Mouse (Mus musculus) E14TG2a.4 (cell line): ENCODE data around the gene E330021D16Rik.

Source experiments
- CTCF ChIP-seq: conservative IDR thresholded peaks from 2 replicates; pipeline ENCODE4 v1.5.1; 2014; ENCODE audit warnings: low read length
- NANOG ChIP-seq: IDR thresholded peaks from 2 replicates; pipeline ENCODE4 v1.6.1; 2014; ENCODE audit warnings: borderline replicate concordance, low read length, mixed read lengths
- POU5F1 ChIP-seq: IDR thresholded peaks from 2 replicates; pipeline ENCODE4 v1.6.1; 2014; ENCODE audit warnings: low read length, borderline replicate concordance

DNA sequence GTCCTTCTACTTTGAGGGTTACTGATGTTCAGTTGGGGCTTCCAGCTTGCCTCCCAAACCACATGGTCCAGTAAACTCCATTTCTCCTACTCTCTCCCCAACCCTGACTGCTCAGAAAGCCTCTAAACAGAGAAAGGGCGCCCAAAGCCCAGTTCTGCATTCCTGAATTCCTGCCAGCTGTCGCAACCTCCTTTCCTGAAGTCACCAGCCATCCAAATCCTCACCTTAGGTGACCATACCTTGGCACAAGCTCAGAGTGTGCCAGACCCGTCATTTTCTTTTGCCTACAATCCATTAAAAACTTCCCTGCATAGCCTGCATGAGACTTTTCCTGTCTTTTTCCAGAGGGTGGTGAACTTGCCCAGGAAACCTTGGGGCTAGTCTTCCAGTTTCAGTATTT, 40.3 kb upstream of the E330021D16Rik start:
- TF ChIP-seq NANOG (no peak), CTCF (no peak), POU5F1 (no peak)
